Mouse (Mus musculus) heart, adult 11 months (tissue): ENCODE data around the gene Pbx4.

Experiments
- DNase-seq: peaks from one replicate; pipeline ENCODE4 v3.0.0; 2022

Pbx4 gene

GRCm38 (mm10) chr8:69901484-69902162 lies 69.3 kb downstream of the Pbx4 start:
- DNase-seq, result peak; percentile 99

DNA sequence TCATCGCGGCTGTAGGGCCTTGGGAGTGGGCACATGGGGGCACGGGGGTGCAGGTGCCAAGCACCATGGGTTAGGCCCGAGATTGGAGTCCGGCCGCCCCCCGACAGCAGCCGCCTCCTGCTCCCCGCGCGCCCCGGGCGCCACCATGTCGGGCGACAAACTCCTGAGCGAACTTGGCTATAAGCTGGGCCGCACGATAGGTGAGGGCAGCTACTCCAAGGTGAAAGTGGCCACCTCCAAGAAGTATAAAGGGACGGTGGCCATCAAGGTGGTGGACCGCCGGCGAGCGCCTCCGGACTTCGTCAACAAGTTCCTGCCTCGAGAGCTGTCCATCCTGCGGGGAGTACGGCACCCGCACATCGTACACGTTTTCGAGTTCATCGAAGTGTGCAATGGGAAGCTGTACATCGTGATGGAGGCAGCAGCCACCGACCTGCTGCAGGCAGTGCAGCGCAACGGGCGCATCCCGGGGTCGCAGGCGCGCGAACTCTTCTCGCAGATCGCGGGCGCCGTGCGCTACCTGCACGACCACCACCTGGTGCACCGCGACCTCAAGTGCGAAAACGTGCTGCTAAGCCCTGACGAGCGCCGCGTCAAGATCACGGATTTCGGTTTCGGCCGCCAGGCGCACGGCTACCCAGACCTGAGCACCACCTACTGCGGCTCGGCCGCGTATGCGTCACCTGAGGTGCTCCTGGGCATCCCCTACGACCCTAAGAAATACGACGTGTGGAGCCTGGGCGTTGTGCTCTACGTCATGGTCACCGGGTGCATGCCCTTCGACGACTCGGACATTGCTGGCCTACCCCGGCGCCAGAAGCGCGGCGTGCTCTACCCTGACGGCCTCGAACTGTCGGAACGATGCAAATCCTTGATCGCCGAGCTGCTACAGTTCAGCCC lies 70.1 kb downstream of the Pbx4 start, which contains the start of the genes Tssk6, Ndufa13 and Yjefn3:
TSS of gene Tssk6 (plus strand) at position 22 of the 900 bp plus-strand sequence.
TSS of gene Ndufa13 (minus strand) at position 396 of the 900 bp plus-strand sequence.
TSS of gene Yjefn3 (minus strand) at position 550 of the 900 bp plus-strand sequence.
- DNase-seq, result no peak

DNA sequence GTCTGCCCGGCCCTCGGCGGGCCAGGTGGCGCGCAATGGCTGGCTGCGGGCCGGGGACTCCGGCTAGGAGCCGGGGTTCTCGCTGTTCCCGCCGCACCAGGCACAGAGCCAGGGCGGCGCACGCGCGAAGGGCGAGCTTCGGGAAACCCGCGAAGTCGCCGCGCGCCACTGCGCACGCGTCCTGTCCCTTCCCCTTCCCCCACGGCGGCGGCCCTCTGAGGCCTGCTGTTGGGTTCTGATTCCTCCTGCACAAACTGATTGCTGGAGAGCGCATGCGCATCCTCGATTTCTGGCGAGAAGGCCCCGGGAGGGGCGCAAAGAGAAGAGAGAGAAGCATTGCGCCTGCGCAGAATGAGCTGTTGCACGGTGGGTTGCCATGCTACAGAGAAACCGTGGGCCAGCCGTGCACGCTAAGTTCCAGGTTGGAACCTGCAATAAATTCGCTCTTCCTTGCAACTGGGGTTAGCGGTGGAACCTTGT lies 70.8 kb downstream of the Pbx4 start:
- peak; percentile 100 for DNase-seq

GRCm38 (mm10) chr8:69904096-69904495 lies 71.8 kb downstream of the Pbx4 start:
- no peak for DNase-seq

DNA sequence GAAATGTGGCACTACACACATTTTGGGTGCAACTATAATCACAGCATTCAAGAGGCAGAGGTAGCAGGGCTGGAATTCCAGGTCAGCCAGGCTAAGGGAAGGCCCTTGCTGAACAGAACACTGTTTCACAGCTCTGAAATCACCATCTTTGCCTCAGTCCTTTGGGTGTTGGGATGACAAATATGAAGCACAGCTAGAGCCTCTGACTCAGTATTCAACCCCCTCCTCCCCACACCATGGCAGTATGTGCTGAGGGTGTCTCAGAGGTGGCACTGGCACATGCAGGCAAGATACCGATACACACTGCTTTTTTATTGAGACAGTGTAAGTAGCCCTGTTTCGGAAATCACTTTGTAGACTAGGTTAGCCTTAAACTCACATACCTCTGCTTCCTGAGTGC lies 74.0 kb downstream of the Pbx4 start:
- DNase-seq, result no peak

GRCm38 (mm10) chr8:69907106-69907505 lies 74.8 kb downstream of the Pbx4 start:
- no peak for DNase-seq

- DNase-seq, result peak; percentile 92
Measured at GRCm38 (mm10) chr8:69911917-69912316, 79.6 kb downstream of the Pbx4 start.

GRCm38 (mm10) chr8:69912478-69913074 lies 80.3 kb downstream of the Pbx4 start:
- DNase-seq, result no peak

DNA sequence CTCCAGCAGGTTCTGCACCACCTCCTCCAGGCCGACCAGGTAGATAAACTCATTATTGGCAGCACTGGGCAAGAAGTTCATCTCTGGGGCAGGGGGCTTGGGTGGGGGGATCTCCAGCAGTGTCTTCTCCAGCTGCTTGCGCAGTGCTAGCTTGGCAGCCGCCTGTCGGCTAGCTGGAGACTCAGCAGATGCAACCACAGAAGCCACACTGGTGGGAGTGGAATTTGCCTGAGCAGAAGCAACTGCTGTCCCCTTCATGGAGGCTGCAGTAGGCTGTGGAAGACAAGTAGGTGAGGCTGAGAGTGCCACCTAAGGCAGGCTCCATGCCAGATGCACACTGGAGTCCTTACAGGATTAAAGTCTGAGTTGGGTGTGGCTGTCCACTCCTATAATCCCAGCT lies 82.2 kb downstream of the Pbx4 start:
- no peak for DNase-seq

DNA sequence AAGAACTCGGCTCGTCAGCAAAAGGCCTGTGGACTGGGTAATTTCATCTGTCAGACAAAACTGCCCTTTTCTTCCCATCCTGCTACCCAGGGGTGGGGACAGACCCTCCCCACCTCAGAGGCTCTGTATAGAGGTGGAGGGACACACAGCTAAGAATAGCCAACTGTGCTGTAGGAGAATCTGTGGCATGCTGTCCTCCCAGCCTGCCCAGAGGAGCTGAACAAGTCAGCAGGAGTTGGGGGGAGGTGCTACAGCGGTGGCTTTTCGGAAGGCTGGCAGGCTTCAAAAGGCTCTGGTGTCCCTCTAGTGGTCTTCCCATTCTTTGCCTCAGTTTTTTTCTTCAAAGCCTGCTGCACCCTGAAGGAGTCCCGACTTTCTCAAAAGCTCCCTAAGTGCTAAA lies 83.5 kb downstream of the Pbx4 start:
- no peak for DNase-seq

GRCm38 (mm10) chr8:69918506-69918905 lies 86.2 kb downstream of the Pbx4 start:
- DNase-seq, result no peak

GRCm38 (mm10) chr8:69919010-69919409 lies 86.7 kb downstream of the Pbx4 start:
- DNase-seq, result peak; percentile 96

DNA sequence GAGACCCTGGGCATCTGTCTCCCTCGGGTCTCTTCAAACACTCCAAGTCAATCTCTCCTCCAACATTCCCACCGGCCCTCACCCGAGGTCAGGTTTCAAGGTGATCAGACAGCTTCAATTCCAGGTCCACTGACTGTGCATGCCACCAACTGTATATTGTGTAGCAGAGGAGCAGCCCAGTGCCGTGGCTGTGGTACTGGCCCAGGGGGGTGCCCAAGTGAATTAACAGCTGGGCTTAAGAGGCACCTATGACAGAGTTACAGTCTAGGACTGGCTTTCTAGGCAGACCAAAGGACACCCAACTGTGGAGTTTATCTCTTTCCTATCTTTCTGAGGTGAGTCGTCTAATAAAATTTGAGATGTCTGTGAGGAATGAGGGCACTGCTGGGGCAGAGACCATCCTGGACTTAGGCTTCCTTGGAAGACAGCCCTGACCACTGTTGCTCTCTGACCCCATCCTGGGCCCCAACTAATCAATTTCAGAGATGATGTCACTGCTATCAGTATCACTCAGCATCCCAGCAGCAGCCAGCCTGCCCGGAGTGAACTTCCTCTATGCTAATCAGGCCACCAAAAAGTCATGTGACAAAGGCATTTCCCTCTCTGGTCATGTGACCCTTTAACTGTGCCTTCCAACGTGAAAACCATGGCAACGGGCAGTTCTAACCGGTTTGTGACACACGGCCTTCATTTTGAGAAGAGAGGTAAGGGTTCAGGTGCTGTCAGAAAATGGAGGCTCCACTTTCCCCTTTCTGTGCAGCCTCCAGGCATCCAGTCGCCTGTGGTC lies 87.8 kb downstream of the Pbx4 start:
- peak; percentile 98 for DNase-seq

DNA sequence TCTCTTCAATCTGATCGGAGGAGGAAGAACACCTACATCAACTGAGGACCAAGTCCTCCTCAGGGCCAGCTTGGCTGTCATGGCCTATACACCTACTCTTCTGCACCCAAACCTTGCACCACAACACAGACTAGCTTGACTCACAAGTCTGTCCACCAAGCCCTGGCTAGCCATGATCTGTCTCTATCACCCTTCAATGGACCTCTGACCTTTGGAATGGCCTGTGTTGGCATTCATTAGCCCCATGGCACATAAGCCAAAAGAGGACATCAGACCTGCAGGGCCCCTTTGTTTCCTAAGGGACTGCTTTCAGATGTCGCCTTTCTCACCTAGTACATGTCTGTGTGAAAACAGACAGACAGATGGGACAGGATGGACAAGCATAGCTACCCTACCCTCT lies 88.8 kb downstream of the Pbx4 start:
- no peak for DNase-seq
